Mouse (Mus musculus) erythroblast, embryonic 14.5 days (primary cell): ENCODE data around the gene Lpp.

Experiments used
- GATA1 ChIP-seq: IDR thresholded peaks from 2 replicates; pipeline ENCODE4 v1.6.1; 2012; ENCODE audit warnings: low read length, inconsistent platforms, mixed read lengths
- TAL1 ChIP-seq: IDR thresholded peaks from 3 replicates; pipeline ENCODE4 v1.6.1; 2012; ENCODE audit warnings: low read length, inconsistent platforms, mixed read lengths

GRCm38 (mm10) chr16:24901139-24901859 lies 508.0 kb downstream of the Lpp start:
- no peak for TF ChIP-seq TAL1
- TF ChIP-seq GATA1: no peak
